Mouse (Mus musculus) CH12.LX (cell line): ENCODE results near the gene Vpreb1. TPM values are rescaled to one million over a fixed set of nuclear protein-coding genes. Genes with fewer than 3 reads are reported as not detected.

Source experiments
- DNase-seq: peaks from one replicate; pipeline ENCODE4 v3.0.0-alpha.2; 2013; ENCODE audit errors: extremely low read depth
- H3K27ac ChIP-seq: 2 replicates; pipeline ENCODE4 v1.5.1; 2012; ENCODE audit warnings: low read depth, mild to moderate bottlenecking, control low read depth, moderate library complexity; ENCODE audit not compliant: insufficient read depth
- H3K27me3 ChIP-seq: replicated peaks from 2 replicates; pipeline ENCODE3; 2012; ENCODE audit warnings: inconsistent platforms
- H3K36me3 ChIP-seq, 2 experiments: replicated peaks in 1 of 2; 2 replicates each; pipeline versions ENCODE3 to v1.6.1; 2012; ENCODE audit warnings: inconsistent platforms in 1 of 2, low read length in 1 of 2, mild to moderate bottlenecking in 1 of 2, mixed read lengths in 1 of 2, moderate library complexity in 1 of 2; ENCODE audit not compliant: control insufficient read depth in 1 of 2, insufficient read depth in 1 of 2
- H3K4me1 ChIP-seq, 2 experiments: 2 replicates each; pipeline ENCODE4 v1.6.1; 2012; ENCODE audit warnings: inconsistent platforms in 1 of 2, moderate library complexity in 1 of 2; ENCODE audit not compliant: insufficient read depth in 2 of 2, control insufficient read depth in 1 of 2
- H3K4me2 ChIP-seq: 2 replicates; pipeline ENCODE4 v1.6.1; 2012; ENCODE audit warnings: low read depth, mild to moderate bottlenecking, control low read depth; ENCODE audit not compliant: poor library complexity, insufficient read depth, severe bottlenecking
- H3K4me3 ChIP-seq, 3 experiments: fragments of 150-350 bp in 1 of 3; sonication (generic) in 1 of 3; replicated peaks in 1 of 3; 2 replicates each; pipeline versions ENCODE3 to v1.5.1; 2011 to 2012; ENCODE audit warnings: low read depth in 2 of 3, low read length in 2 of 3, mild to moderate bottlenecking in 2 of 3, moderate library complexity in 2 of 3, control low read depth in 1 of 3, improper control_type of control experiment in 1 of 3, inconsistent platforms in 1 of 3, mixed read lengths in 1 of 3; ENCODE audit not compliant: poor library complexity in 1 of 3
- H3K79me2 ChIP-seq: replicated peaks from 2 replicates; pipeline ENCODE4 v1.6.1; 2012; ENCODE audit warnings: mild to moderate bottlenecking, moderate library complexity; ENCODE audit not compliant: control insufficient read depth, poor library complexity, insufficient read depth, severe bottlenecking; ENCODE audit errors: extremely low read depth
- H3K9ac ChIP-seq: 2 replicates; pipeline ENCODE4 v1.6.1; 2012; ENCODE audit warnings: low read depth, mild to moderate bottlenecking, control low read depth, moderate library complexity; ENCODE audit not compliant: insufficient read depth
- H3K9me3 ChIP-seq: replicated peaks from 2 replicates; pipeline ENCODE3; 2012; ENCODE audit warnings: low read length, inconsistent platforms, mixed read lengths
- BHLHE40 ChIP-seq: IDR thresholded peaks from 2 replicates; pipeline ENCODE4 v1.6.1; 2011; ENCODE audit warnings: mild to moderate bottlenecking, low read depth, low read length, improper control_type of control experiment
- CHD1 ChIP-seq: IDR thresholded peaks from 2 replicates; pipeline ENCODE4 v1.6.1; 2012; ENCODE audit warnings: low read depth, low read length, improper control_type of control experiment, inconsistent platforms
- CTCF ChIP-seq, 2 experiments: IDR thresholded peaks in 1 of 2; conservative IDR thresholded peaks in 1 of 2; 2 replicates each; pipeline ENCODE4 v1.5.1; 2011 to 2012; ENCODE audit warnings: low read depth in 2 of 2, low read length in 2 of 2, improper control_type of control experiment in 1 of 2, inconsistent platforms in 1 of 2, mild to moderate bottlenecking in 1 of 2, moderate library complexity in 1 of 2
- E2F4 ChIP-seq: IDR thresholded peaks from 2 replicates; pipeline ENCODE4 v1.6.1; 2011; ENCODE audit warnings: low read depth, low read length, improper control_type of control experiment; ENCODE audit not compliant: insufficient replicate concordance
- ELF1 ChIP-seq: IDR thresholded peaks from 2 replicates; pipeline ENCODE4 v1.6.1; 2014; ENCODE audit warnings: low read depth, mild to moderate bottlenecking, inconsistent platforms, low read length, improper control_type of control experiment
- EP300 ChIP-seq: IDR thresholded peaks from 2 replicates; pipeline ENCODE4 v1.6.1; 2011; ENCODE audit warnings: low read length, improper control_type of control experiment
- GABPA ChIP-seq: IDR thresholded peaks from 2 replicates; pipeline ENCODE4 v1.6.1; 2012; ENCODE audit warnings: low read depth, low read length, improper control_type of control experiment, inconsistent platforms; ENCODE audit not compliant: insufficient replicate concordance
- IRF4 ChIP-seq: IDR thresholded peaks from 2 replicates; pipeline ENCODE4 v1.6.1; 2014; ENCODE audit warnings: low read depth, mild to moderate bottlenecking, inconsistent platforms, low read length, improper control_type of control experiment
- JUND ChIP-seq: conservative IDR thresholded peaks from 2 replicates; pipeline ENCODE4 v1.6.1; 2011; ENCODE audit warnings: low read depth, low read length, improper control_type of control experiment
- MAZ ChIP-seq: IDR thresholded peaks from 2 replicates; pipeline ENCODE4 v1.6.1; 2012; ENCODE audit warnings: low read depth, mild to moderate bottlenecking, inconsistent platforms, low read length, improper control_type of control experiment, moderate library complexity
- MXI1 ChIP-seq: IDR thresholded peaks from 2 replicates; pipeline ENCODE4 v1.6.1; 2011; ENCODE audit warnings: mild to moderate bottlenecking, low read depth, low read length, improper control_type of control experiment
- NRF1 ChIP-seq: IDR thresholded peaks from 2 replicates; pipeline ENCODE4 v1.6.1; 2014; ENCODE audit warnings: low read depth, mild to moderate bottlenecking, inconsistent platforms, low read length, improper control_type of control experiment, moderate library complexity
- POLR2AphosphoS2 ChIP-seq: IDR thresholded peaks from 2 replicates; pipeline ENCODE4 v1.6.1; 2011; ENCODE audit warnings: low read depth, low read length, improper control_type of control experiment
- RAD21 ChIP-seq: IDR thresholded peaks from 2 replicates; pipeline ENCODE4 v1.6.1; 2011; ENCODE audit warnings: low read depth, mild to moderate bottlenecking, low read length, improper control_type of control experiment, moderate library complexity
- RCOR1 ChIP-seq: conservative IDR thresholded peaks from 2 replicates; pipeline ENCODE4 v1.6.1; 2012; ENCODE audit warnings: low read depth, mild to moderate bottlenecking, inconsistent platforms, low read length, improper control_type of control experiment
- SIN3A ChIP-seq: IDR thresholded peaks from 2 replicates; pipeline ENCODE4 v1.6.1; 2012; ENCODE audit warnings: low read length, improper control_type of control experiment, inconsistent platforms
- SMC3 ChIP-seq: IDR thresholded peaks from 2 replicates; pipeline ENCODE4 v1.6.1; 2011; ENCODE audit warnings: low read depth, low read length, improper control_type of control experiment
- USF1 ChIP-seq: IDR thresholded peaks from 2 replicates; pipeline ENCODE4 v1.6.1; 2014; ENCODE audit warnings: low read depth, mild to moderate bottlenecking, inconsistent platforms, low read length, improper control_type of control experiment
- ZKSCAN1 ChIP-seq: IDR thresholded peaks from 2 replicates; pipeline ENCODE4 v1.6.1; 2012; ENCODE audit warnings: low read depth, inconsistent platforms, low read length, improper control_type of control experiment, borderline replicate concordance
- ZMIZ1 ChIP-seq: IDR thresholded peaks from 2 replicates; pipeline ENCODE4 v1.6.1; 2012; ENCODE audit warnings: low read depth, mild to moderate bottlenecking, inconsistent platforms, low read length, improper control_type of control experiment
- ZNF384 ChIP-seq: IDR thresholded peaks from 2 replicates; pipeline ENCODE4 v1.6.1; 2012; ENCODE audit warnings: low read depth, low read length, improper control_type of control experiment, inconsistent platforms
- dilution Hi-C: fragments of 300-500 bp; cut with MboI; formaldehyde crosslinking; loops from 2 replicates; pipeline ENCODE4 v1.14.3; 2020; ENCODE audit warnings: low sequenced_read_pairs; ENCODE audit not compliant: extremely low pct_unique_long_range_greater_than_20kb, extremely low pct_ligation_motif_present
- in situ Hi-C: fragments of 300-500 bp; cut with MboI; formaldehyde crosslinking; loops from 3 replicates; pipeline ENCODE4 v1.14.3; 2019; ENCODE audit warnings: low sequenced_read_pairs, low pct_ligation_motif_present, low pct_unique_long_range_greater_than_20kb, mixed read lengths
- polyA plus RNA-seq: library from polyadenylated mRNA; unstranded; fragments of >175 nt; gene quantifications from 2 replicates; pipeline ENCODE4 v1.2.1, GENCODE M21; 2012; ENCODE audit warnings: low read depth; ENCODE audit not compliant: insufficient read length
- total RNA-seq, 2 experiments: library from RNA; depleted of rRNA; stranded (reverse); fragments of 300-350 nt in 1 of 2; fragments of >200 nt in 1 of 2; gene quantifications; 2 replicates each; pipeline ENCODE4 v1.2.3; 2012 to 2014

Gene Vpreb1
- total and polyA plus RNA-seq, 3 experiments, result 0.64 to 1.0 TPM; not detected in 1

- TF ChIP-seq CTCF (conservative IDR thresholded peaks at IDR 0.05 in 1 of 2, IDR thresholded peaks at IDR 0.05 in 1 of 2; ENCODE audit: low read depth in 2 of 2, low read length in 2 of 2), result 0 out of 4 replicates have a peak, but pooled peaks of 1 of the 2 experiments have one; percentile 26
- TF ChIP-seq, all 38 proteins: peak for 31
Measured at GRCm38 (mm10) chr16:16870617-16871331, at the start of gene Vpreb1, which contains the start of gene Top3b (continued).

GRCm38 (mm10) chr16:16918441-16919117 is 47.9 kb upstream of the Vpreb1 start:
- in situ Hi-C loops (no loop called here), dilution Hi-C loops (no loop called here)
- Histone ChIP-seq H3K4me2 (no peak overlapping the region), H3K4me3 (no peak overlapping the region), H3K79me2 (no peaks in the 10 kb centered on the region), H3K9me3 (no peaks in the 10 kb centered on the region), H3K27me3 (no peaks in the 10 kb centered on the region), H3K4me1 (peaks cover 0 to 15% of the 10 kb centered on the region in 2 experiments; a peak in 2 of 4 replicates), H3K36me3 (peaks cover 72 to 96% of the 10 kb centered on the region in 2 experiments), H3K27ac (no peak overlapping the region), H3K9ac (no peak overlapping the region)
- no peak for DNase-seq
- TF ChIP-seq JUND, result no peak
- no peak for TF ChIP-seq ZNF384
- TF ChIP-seq SIN3A, result no peak
- TF ChIP-seq CHD1, result no peak
- no peak for TF ChIP-seq IRF4
- no peak for TF ChIP-seq RCOR1
- TF ChIP-seq BHLHE40, result no peak
- no peak for TF ChIP-seq GABPA
- TF ChIP-seq MAZ, result no peak
- no peak for TF ChIP-seq ELF1
- no peak for TF ChIP-seq NRF1
- no peak for TF ChIP-seq SMC3
- no peak for TF ChIP-seq RAD21
- no peak for TF ChIP-seq ZMIZ1
- no peak for TF ChIP-seq ZKSCAN1
- no peak for TF ChIP-seq USF1
- TF ChIP-seq POLR2AphosphoS2, result no peak
- TF ChIP-seq MXI1, result no peak
- no peak for TF ChIP-seq EP300
- TF ChIP-seq E2F4, result no peak
